Mouse (Mus musculus): Measurements from ENCODE around the gene Fgf3. TPM values are rescaled to one million over a fixed set of nuclear protein-coding genes. Genes with fewer than 3 reads are reported as not detected.

Gene Fgf3
- polyA plus RNA-seq, 1 experiment from 2014 or later: 3.5 TPM

GRCm38 (mm10) chr7:144864160-144864670, 26.3 kb downstream of the Fgf3 start:
- Histone ChIP-seq H3K36me3 (ENCODE audit: control insufficient read depth, insufficient read depth) (no peaks in the 10 kb centered on the region), H3K4me3 (replicated peaks; ENCODE audit: low read length) (no peak overlapping the region), H3K9me3 (ENCODE audit: control insufficient read depth, low read length) (no peaks in the 10 kb centered on the region), H3K27me3 (replicated peaks; ENCODE audit: control insufficient read depth, insufficient read depth, low read length) (peaks cover 62% of the 10 kb centered on the region), H3K4me1 (replicated peaks; ENCODE audit: control insufficient read depth, insufficient read depth, low read length) (peaks cover 12% of the 10 kb centered on the region), H3K27ac (ENCODE audit: low read length) (no peak overlapping the region), H3K4me2 (ENCODE audit: low read length) (no peak overlapping the region), H3K9ac (replicated peaks; ENCODE audit: low read depth, low read length) (no peak overlapping the region)
- WGBS: 39% methylated on average over 3 of the region's 3 CpGs
- no peak for ATAC-seq

- 72% methylated on average over 4 of the region's 4 CpGs for WGBS
- no peak overlapping the region for H3K4me3 ChIP-seq (replicated peaks; ENCODE audit: low read length)
- ATAC-seq: no peak
- no peak overlapping the region for H3K4me2 ChIP-seq (ENCODE audit: low read length)
- no peak overlapping the region for H3K9ac ChIP-seq (replicated peaks; ENCODE audit: low read depth, low read length)
- H3K36me3 ChIP-seq (ENCODE audit: control insufficient read depth, insufficient read depth): no peaks in the 10 kb centered on the region
- H3K9me3 ChIP-seq (ENCODE audit: control insufficient read depth, low read length): no peaks in the 10 kb centered on the region
- H3K27me3 ChIP-seq (replicated peaks; ENCODE audit: control insufficient read depth, insufficient read depth, low read length): peaks cover 33% of the 10 kb centered on the region
- no peak overlapping the region for H3K27ac ChIP-seq (ENCODE audit: low read length)
- H3K4me1 ChIP-seq (replicated peaks; ENCODE audit: control insufficient read depth, insufficient read depth, low read length): no peaks in the 10 kb centered on the region
Measured at GRCm38 (mm10) chr7:144867161-144867560, 29.3 kb downstream of the Fgf3 start.

- H3K4me2 ChIP-seq (ENCODE audit: low read length): no peak overlapping the region
Measured at GRCm38 (mm10) chr7:144867602-144868001, 29.7 kb downstream of the Fgf3 start.

GRCm38 (mm10) chr7:144872420-144872819, 34.5 kb downstream of the Fgf3 start:
- Histone ChIP-seq H3K27ac (ENCODE audit: low read length) (no peak overlapping the region), H3K4me2 (ENCODE audit: low read length) (no peak overlapping the region), H3K27me3 (replicated peaks; ENCODE audit: control insufficient read depth, insufficient read depth, low read length) (no peaks in the 10 kb centered on the region), H3K36me3 (ENCODE audit: control insufficient read depth, insufficient read depth) (no peaks in the 10 kb centered on the region), H3K4me1 (replicated peaks; ENCODE audit: control insufficient read depth, insufficient read depth, low read length) (peaks cover 5% of the 10 kb centered on the region), H3K4me3 (replicated peaks; ENCODE audit: low read length) (no peak overlapping the region), H3K9ac (replicated peaks; ENCODE audit: low read depth, low read length) (no peak overlapping the region), H3K9me3 (ENCODE audit: control insufficient read depth, low read length) (no peaks in the 10 kb centered on the region)
- no peak for ATAC-seq
- 72% methylated on average over 4 of the region's 4 CpGs for WGBS

More at GRCm38 (mm10) chr7:144867602-144868001, 29.7 kb downstream of the Fgf3 start:
- Histone ChIP-seq H3K9ac (replicated peaks; ENCODE audit: low read depth, low read length) (no peak overlapping the region), H3K27ac (ENCODE audit: low read length) (no peak overlapping the region), H3K36me3 (ENCODE audit: control insufficient read depth, insufficient read depth) (no peaks in the 10 kb centered on the region), H3K9me3 (ENCODE audit: control insufficient read depth, low read length) (no peaks in the 10 kb centered on the region), H3K27me3 (replicated peaks; ENCODE audit: control insufficient read depth, insufficient read depth, low read length) (peaks cover 30% of the 10 kb centered on the region), H3K4me3 (replicated peaks; ENCODE audit: low read length) (no peak overlapping the region), H3K4me1 (replicated peaks; ENCODE audit: control insufficient read depth, insufficient read depth, low read length) (no peaks in the 10 kb centered on the region)
- no peak for ATAC-seq
- 80% methylated on average over 8 of the region's 8 CpGs for WGBS

GRCm38 (mm10) chr7:144873160-144873559, 35.3 kb downstream of the Fgf3 start:
- peaks cover 5% of the 10 kb centered on the region for H3K4me1 ChIP-seq (replicated peaks; ENCODE audit: control insufficient read depth, insufficient read depth, low read length)
- no peak overlapping the region for H3K4me3 ChIP-seq (replicated peaks; ENCODE audit: low read length)
- H3K9ac ChIP-seq (replicated peaks; ENCODE audit: low read depth, low read length): no peak overlapping the region
- no peaks in the 10 kb centered on the region for H3K9me3 ChIP-seq (ENCODE audit: control insufficient read depth, low read length)
- H3K27ac ChIP-seq (ENCODE audit: low read length): no peak overlapping the region
- ATAC-seq: no peak
- 66% methylated on average over 4 of the region's 4 CpGs for WGBS
- no peaks in the 10 kb centered on the region for H3K36me3 ChIP-seq (ENCODE audit: control insufficient read depth, insufficient read depth)
- no peaks in the 10 kb centered on the region for H3K27me3 ChIP-seq (replicated peaks; ENCODE audit: control insufficient read depth, insufficient read depth, low read length)
- no peak overlapping the region for H3K4me2 ChIP-seq (ENCODE audit: low read length)

- Histone ChIP-seq H3K9ac (replicated peaks; ENCODE audit: low read depth, low read length) (no peak overlapping the region), H3K27me3 (replicated peaks; ENCODE audit: control insufficient read depth, insufficient read depth, low read length) (no peaks in the 10 kb centered on the region), H3K9me3 (ENCODE audit: control insufficient read depth, low read length) (no peaks in the 10 kb centered on the region), H3K36me3 (ENCODE audit: control insufficient read depth, insufficient read depth) (no peaks in the 10 kb centered on the region), H3K4me3 (replicated peaks; ENCODE audit: low read length) (no peak overlapping the region), H3K27ac (ENCODE audit: low read length) (no peak overlapping the region), H3K4me2 (ENCODE audit: low read length) (no peak overlapping the region), H3K4me1 (replicated peaks; ENCODE audit: control insufficient read depth, insufficient read depth, low read length) (peaks cover 5% of the 10 kb centered on the region)
- ATAC-seq: no peak
- WGBS: 68% methylated on average over 4 of the region's 4 CpGs
Measured at GRCm38 (mm10) chr7:144874226-144874625, 36.3 kb downstream of the Fgf3 start.

- Histone ChIP-seq H3K4me2 (ENCODE audit: low read length) (no peak overlapping the region), H3K27ac (ENCODE audit: low read length) (no peak overlapping the region), H3K36me3 (ENCODE audit: control insufficient read depth, insufficient read depth) (no peaks in the 10 kb centered on the region), H3K27me3 (replicated peaks; ENCODE audit: control insufficient read depth, insufficient read depth, low read length) (no peaks in the 10 kb centered on the region), H3K4me3 (replicated peaks; ENCODE audit: low read length) (no peak overlapping the region), H3K9me3 (ENCODE audit: control insufficient read depth, low read length) (no peaks in the 10 kb centered on the region), H3K4me1 (replicated peaks; ENCODE audit: control insufficient read depth, insufficient read depth, low read length) (peaks cover 5% of the 10 kb centered on the region), H3K9ac (replicated peaks; ENCODE audit: low read depth, low read length) (no peak overlapping the region)
- WGBS: 97% methylated on average over 1 of the region's 1 CpGs
- no peak for ATAC-seq
Measured at GRCm38 (mm10) chr7:144878401-144878800, 40.5 kb downstream of the Fgf3 start.

GRCm38 (mm10) chr7:144883106-144883505, 45.2 kb downstream of the Fgf3 start:
- no peak for ATAC-seq

GRCm38 (mm10) chr7:144887672-144888071, 49.8 kb downstream of the Fgf3 start:
- Histone ChIP-seq H3K36me3 (ENCODE audit: control insufficient read depth, insufficient read depth) (no peaks in the 10 kb centered on the region), H3K4me1 (replicated peaks; ENCODE audit: control insufficient read depth, insufficient read depth, low read length) (no peaks in the 10 kb centered on the region), H3K9me3 (ENCODE audit: control insufficient read depth, low read length) (no peaks in the 10 kb centered on the region), H3K4me3 (replicated peaks; ENCODE audit: low read length) (no peak overlapping the region), H3K27me3 (replicated peaks; ENCODE audit: control insufficient read depth, insufficient read depth, low read length) (0 out of 2 replicates have a peak, but pooled peaks cover 3% of the 10 kb centered on the region), H3K9ac (replicated peaks; ENCODE audit: low read depth, low read length) (no peak overlapping the region), H3K4me2 (ENCODE audit: low read length) (no peak overlapping the region), H3K27ac (ENCODE audit: low read length) (no peak overlapping the region)
- 85% methylated on average over 2 of the region's 2 CpGs for WGBS
- no peak for ATAC-seq

More at GRCm38 (mm10) chr7:144883106-144883505, 45.2 kb downstream of the Fgf3 start:
- no peaks in the 10 kb centered on the region for H3K27me3 ChIP-seq (replicated peaks; ENCODE audit: control insufficient read depth, insufficient read depth, low read length)
- no peaks in the 10 kb centered on the region for H3K9me3 ChIP-seq (ENCODE audit: control insufficient read depth, low read length)
- H3K27ac ChIP-seq (ENCODE audit: low read length): no peak overlapping the region
- no peak overlapping the region for H3K4me2 ChIP-seq (ENCODE audit: low read length)
- no peak overlapping the region for H3K4me3 ChIP-seq (replicated peaks; ENCODE audit: low read length)
- no peak overlapping the region for H3K9ac ChIP-seq (replicated peaks; ENCODE audit: low read depth, low read length)
- no peaks in the 10 kb centered on the region for H3K36me3 ChIP-seq (ENCODE audit: control insufficient read depth, insufficient read depth)
- WGBS: 30% methylated on average over 2 of the region's 2 CpGs
- H3K4me1 ChIP-seq (replicated peaks; ENCODE audit: control insufficient read depth, insufficient read depth, low read length): no peaks in the 10 kb centered on the region
